Mouse (Mus musculus) skeletal muscle tissue, adult 2 months (tissue): ENCODE results near the gene Aloxe3.
A peak's percentile ranks its signal among the peaks of the same experiment; 100 is the strongest.

ENCODE experiments used
- DNase-seq: peaks from one replicate; pipeline ENCODE4 v3.0.0-alpha.2; 2012; ENCODE audit warnings: low read depth, low spot score

The Aloxe3 gene

GRCm38 (mm10) chr11:69174722-69175121 lies 49.0 kb downstream of the Aloxe3 start:
- DNase-seq, result no peak

GRCm38 (mm10) chr11:69178525-69178924 lies 52.8 kb downstream of the Aloxe3 start:
- no peak for DNase-seq

GRCm38 (mm10) chr11:69179512-69179911 lies 53.8 kb downstream of the Aloxe3 start:
- no peak for DNase-seq

GRCm38 (mm10) chr11:69180120-69180519 lies 54.4 kb downstream of the Aloxe3 start:
- no peak for DNase-seq

- no peak for DNase-seq
Measured at GRCm38 (mm10) chr11:69185031-69185430, 59.3 kb downstream of the Aloxe3 start.

GRCm38 (mm10) chr11:69185936-69186335 lies 60.2 kb downstream of the Aloxe3 start:
- DNase-seq, result no peak

- peak; percentile 17 for DNase-seq
Measured at GRCm38 (mm10) chr11:69192840-69193239, 67.1 kb downstream of the Aloxe3 start.

GRCm38 (mm10) chr11:69196766-69197165 lies 71.1 kb downstream of the Aloxe3 start:
- DNase-seq, result no peak

GRCm38 (mm10) chr11:69197194-69197593 lies 71.5 kb downstream of the Aloxe3 start:
- no peak for DNase-seq

GRCm38 (mm10) chr11:69197743-69198142 lies 72.0 kb downstream of the Aloxe3 start, which contains the start of gene Alox8:
TSS of gene Alox8 (minus strand) at chr11:69197843.
- DNase-seq, result no peak
